Mouse (Mus musculus): Measurements from ENCODE around the gene Gdf2.

The Gdf2 gene

DNA sequence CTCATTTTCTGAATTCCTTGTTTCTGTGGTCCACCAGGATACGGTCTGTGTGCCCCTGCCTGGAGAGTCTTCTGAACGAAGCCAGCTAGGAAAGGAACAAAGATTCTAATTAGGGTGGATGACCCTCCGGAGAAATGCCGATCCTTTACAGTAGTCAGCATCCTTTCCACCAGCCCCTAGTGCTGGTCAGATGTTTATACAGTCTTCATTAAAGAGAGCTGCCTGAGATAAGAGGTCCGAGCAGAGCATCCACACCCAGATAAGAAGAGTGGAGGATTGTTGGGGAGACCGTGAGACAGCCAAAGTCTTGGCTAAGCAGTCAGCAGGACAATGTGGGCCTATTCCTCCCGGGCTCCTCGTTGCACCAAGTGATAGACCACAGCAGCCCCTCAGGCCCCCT, at the start of gene Gdf2:
Gene Gdf2 (plus strand): TSS at position 301 of the 400 bp plus-strand sequence.
- no peak for DNase-seq (ENCODE audit: low spot score in 2 of 2)

DNA sequence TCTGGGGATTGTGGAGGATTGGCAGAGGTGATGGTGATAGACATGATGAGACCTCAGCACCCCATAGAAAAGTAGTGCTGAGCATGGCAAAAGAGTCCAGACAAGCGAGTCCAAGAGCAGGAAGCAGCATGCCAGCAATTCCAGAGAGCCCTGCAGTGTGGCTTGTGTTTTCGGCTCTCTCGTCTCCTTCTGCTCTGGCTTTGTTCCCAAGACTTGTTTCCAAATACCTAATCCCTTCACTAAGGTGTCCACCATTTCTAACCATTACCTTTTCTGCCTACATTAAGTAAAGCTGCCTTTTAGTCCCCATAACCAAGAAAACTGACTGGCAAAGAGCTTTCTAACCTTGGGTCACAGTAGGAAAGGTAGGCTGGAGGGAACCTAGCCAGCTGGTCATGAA, 49.3 kb upstream of the Gdf2 start:
- DNase-seq (ENCODE audit: low spot score in 2 of 2) = no peak

DNA sequence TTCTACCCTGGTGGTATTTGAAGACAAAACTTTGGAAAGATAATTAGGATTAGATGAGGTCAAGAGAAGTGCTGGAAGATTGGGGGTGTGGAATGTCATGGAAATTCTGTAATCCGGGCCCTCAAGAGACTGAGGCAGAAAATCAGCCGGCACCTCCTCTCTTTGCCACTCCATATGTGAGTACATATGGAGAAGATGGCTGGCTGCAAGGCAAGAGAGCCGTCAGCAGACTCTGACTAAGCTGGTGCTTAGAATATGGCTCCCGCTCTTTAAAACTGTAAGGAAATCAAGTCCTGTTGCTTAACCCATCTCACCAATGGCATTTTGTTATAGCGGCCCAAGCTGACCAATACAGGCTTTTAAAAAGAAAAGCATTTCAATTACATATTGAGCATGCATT, 45.1 kb upstream of the Gdf2 start:
- no peak for DNase-seq (ENCODE audit: low spot score in 2 of 2)

DNA sequence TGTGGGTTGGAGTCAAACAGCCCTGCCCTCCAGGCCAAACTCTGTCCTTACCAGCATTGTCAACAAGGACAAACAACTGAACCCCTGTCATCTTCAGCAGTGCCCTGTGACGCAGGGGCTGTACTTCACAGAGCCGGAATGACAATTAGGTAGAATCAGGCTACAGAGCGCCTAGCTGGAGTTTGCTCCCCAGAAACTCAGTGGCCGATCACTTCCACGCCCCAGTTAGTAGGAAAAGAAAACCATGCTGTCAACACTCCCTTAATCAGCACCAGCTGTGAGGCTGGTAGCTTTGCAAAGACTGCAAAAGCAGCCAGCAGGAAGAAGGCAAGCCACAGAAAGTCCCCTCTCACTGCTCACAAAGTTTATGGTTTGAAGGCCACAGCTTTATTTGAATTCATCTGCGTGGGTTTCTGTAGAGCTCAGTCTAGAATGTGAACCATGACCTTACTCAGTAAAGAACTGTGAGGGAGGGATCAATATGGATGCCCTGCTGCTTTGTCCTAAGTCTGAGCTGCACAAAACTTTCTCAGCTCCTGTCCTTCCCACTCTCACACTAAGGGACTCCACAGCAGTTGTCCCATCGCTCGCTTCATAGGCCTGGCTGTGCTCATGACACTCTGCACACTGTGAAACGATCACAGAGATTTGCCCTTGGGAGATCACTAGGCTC, 44.1 kb upstream of the Gdf2 start:
- no peak for DNase-seq (ENCODE audit: low spot score in 2 of 2)

DNA sequence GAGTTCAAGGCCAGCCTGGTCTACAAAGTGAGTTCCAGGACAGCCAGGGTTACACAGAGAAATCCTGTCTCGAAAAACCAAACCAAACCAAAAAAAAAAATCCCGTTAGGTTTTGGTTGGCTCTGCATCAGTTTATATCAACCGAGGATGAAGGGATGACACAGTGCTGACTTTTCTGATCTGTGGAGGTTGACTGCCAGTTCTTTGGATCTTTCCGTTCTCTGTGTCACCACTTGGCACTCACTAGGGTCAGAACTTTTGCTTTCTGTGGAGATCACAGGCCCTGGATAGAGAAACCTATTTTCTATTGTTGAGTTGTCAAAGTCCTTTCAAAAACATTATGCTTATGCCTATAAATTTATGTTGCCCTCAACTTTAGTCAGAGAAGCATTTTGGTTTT, 38.1 kb upstream of the Gdf2 start:
- DNase-seq (ENCODE audit: low spot score in 2 of 2) = no peak

DNA sequence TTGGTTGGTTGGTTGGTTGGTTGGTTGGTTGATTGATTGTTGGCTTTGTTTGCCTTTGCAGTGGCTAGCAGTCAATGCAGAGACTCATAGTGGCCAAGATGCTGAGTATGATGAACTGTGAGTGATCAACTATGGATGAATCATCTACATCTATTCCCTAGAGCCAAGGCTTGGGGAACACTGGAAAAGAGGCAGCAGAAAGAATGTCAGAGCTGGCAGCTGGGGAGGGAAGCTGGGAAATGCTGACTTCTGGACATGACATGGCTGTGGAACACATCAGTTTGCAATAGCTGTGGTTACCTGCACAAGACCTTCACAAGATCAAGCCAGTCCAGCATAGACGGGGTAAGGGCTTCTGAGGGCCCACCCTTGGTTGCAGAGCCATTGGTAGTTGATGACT, 37.6 kb upstream of the Gdf2 start:
- no peak for DNase-seq (ENCODE audit: low spot score in 2 of 2)

DNA sequence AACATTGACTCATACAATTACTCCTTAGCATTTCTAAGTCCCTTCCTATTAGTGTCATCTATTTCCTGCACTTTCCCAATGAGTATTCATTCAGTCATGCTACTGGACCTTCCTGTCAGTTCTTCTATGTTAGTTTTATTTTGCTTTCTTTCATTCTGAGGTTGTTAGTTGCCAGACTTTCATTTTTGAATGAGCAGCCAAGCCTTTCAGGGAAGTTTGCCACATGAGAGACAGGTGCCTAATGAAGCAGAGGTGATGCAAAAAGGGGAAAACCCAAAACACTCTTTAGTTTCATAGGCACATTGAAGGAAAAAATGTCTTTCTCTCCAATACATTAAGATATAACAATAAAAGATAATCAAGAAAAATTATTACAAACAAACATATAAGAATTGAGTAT, 36.0 kb upstream of the Gdf2 start:
- DNase-seq (ENCODE audit: low spot score in 2 of 2) = no peak

DNA sequence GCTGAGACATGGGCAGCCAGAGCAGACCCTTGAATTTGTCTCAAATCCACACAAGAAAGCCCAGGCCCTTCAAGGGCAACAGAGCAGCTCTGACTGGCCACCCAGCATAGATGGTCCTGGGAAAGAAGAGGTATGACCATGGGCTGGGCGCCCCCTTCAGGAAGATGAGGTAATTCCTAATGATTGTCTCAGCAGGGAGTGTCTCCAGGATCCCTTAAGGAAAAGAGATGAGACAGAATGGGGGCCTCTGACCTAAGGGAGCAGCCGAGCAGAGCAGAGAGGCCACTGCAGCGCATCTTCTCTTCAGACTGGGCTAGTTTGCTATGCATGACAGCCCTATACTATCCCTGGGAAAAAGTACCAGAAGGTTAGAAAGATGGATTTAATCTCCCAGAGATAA, 27.1 kb upstream of the Gdf2 start:
- no peak for DNase-seq (ENCODE audit: low spot score in 2 of 2)

DNA sequence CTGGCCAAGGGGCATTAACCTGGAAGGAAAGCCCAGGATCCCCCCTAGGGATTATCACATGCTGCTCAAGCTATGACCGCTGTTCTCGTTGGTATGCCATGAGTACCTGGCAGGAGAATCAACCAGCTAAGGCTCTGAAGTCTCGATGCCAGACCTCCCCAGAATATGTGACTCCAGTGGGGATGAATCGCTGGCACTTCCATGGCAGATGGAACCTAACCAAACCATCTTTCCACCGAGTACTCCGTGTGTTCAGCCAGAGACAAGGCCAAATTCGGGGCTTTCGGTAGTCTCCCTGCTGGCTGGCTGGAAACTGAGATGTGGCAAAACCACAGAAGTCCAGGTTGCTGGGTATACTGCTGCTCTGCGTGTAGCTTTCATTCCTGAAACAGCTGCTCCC, 26.6 kb upstream of the Gdf2 start:
- DNase-seq (ENCODE audit: low spot score in 2 of 2) = no peak

DNA sequence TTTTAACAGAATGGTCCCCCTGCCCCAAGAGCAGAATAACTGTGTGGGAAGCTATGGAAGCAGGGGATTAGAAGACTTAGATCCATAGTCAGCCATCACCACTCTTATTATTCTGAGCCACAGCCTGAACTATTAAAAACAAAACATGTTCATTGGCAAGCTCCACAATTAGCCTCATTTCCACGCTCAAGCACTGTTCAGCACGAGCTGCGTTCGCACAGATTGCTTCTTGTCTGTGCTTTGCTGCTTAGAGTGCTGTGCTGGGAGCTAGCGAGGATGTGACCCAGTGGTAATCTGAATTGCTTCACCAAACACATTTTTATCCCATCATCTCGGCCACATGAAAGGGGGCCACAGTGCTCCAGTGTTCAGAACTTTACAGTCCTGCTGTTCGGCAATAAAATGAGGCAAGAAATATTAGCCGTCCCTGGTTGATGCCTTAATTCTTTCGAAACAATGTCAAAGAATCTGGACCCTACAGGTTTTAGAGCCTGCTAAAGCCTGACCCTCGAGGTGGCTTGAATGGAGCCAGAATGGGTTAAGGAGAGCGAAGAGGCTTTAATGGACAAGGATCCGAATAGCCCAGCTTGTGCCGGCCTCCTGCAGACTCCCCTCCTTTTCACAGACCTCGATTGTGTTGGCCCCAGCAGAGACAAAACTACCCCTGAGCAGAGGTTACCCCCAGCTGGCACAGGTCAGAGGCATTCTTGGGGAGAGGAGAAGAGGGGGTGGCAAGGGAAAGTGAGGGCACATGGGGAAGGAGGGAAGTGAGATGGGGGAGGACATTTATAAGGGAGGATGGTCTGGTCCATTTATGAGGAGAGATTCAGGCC, 19.9 kb upstream of the Gdf2 start:
- no peak for DNase-seq (ENCODE audit: low spot score in 2 of 2)

DNA sequence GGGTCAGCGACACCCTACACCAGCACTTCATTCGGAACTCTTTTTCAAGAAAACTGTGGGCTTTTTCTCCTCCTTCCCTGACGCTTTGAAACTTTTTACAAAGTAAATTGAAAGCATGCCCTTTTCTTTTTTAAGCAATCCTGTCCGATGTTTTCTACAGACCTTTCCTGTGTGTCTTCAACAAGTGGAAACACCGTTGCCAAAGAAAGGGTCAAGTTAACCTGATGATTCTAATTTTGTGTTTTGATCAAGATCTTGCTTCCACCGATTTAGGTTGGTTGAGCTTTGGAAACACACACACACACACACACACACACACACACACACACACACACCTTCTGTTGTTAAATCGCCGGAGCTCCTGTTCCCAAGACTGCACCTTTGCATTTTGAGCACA, 18.1 kb upstream of the Gdf2 start:
- no peak for DNase-seq (ENCODE audit: low spot score in 2 of 2)

DNA sequence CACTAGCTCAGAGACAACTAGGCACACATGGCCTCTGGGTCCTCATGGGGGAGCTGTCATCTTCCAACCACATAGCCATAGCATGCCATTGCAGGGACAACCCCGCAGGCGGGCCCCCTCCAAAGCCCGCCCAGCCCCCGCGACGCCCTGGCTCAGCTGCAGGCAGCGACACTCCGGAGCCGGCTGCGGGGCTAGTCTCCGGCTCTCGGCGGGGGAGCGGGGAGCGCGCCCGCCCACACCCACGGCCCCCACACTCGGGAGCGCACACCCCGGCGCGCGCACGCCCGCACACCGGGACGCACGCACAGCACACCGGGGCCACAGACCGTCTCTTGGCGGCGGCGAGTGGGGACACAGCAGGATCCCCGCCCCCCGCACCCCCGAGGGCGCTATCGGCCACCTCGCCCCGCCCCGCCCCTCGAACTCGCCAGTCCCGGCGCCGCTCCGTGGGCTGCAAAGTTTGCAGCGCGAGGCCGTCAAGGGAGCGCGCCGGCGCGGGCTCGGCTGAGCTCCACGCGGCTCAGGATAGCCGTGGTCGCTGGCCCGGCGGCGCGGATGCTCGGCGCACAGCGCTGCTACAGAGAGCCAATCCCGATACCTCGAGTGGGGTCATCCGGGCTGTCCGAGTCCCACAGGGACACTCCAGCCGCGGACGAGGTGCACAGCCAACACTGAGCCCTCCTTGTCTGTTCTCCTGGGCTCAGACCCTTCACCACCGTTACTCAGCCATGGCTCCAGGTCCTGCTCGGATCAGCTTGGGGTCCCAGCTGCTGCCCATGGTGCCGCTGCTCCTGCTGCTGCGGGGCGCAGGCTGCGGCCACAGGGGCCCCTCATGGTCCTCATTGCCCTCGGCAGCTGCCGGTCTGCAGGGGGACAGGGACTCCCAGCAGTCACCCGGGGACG, 17.4 kb upstream of the Gdf2 start, which contains the start of gene Gdf10:
Gene Gdf10 (plus strand): TSS at position 420 of the 903 bp plus-strand sequence.
- DNase-seq (ENCODE audit: low spot score in 2 of 2) = no peak

DNA sequence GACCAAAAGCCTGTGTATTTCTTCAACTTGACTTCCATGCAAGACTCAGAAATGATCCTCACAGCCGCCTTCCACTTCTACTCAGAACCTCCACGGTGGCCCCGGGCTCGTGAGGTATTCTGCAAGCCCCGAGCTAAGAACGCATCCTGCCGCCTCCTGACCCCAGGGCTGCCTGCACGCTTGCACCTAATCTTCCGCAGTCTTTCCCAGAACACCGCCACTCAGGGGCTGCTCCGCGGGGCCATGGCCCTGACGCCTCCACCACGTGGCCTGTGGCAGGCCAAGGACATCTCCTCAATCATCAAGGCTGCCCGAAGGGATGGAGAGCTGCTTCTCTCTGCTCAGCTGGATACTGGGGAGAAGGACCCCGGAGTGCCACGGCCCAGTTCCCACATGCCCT, 9.0 kb upstream of the Gdf2 start:
- no peak for DNase-seq (ENCODE audit: low spot score in 2 of 2)

DNA sequence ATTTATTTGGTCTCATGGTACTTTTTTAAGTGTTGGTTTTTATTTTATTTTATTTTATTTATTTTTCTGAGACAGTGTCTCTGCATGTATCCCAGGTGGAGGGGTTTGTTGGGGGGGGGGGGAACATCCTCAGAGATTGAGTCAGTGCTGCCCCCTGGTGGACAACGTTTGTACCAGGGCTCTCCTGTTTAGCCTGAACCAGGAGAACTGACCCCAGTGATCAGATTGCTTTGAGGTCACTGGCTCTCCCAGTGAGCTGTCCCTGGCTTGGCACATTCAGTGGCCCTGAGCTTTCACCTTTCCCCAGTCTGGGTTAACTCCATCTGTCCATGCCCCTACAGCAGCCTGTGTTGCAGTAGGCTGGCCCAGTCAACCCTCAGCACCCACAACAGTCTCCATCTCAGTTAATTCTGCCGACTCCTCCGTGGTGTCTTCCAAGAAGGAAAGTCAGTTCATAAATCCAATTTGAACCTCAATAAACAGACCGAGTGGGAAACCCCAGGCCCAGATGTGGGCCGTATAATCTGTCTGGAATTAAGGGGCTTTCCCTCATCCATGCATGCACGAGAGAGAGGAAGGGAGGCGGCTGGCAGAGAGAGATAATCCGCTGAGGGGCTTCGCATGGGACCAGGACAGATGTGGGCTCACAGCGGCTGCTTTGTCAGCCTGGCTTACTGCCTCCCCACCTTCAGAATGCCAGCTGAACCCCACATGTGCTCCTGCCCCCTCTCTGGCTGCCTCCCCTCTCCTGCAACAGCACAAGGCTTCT, 7.7 kb upstream of the Gdf2 start:
- no peak for DNase-seq (ENCODE audit: low spot score in 2 of 2)

DNA sequence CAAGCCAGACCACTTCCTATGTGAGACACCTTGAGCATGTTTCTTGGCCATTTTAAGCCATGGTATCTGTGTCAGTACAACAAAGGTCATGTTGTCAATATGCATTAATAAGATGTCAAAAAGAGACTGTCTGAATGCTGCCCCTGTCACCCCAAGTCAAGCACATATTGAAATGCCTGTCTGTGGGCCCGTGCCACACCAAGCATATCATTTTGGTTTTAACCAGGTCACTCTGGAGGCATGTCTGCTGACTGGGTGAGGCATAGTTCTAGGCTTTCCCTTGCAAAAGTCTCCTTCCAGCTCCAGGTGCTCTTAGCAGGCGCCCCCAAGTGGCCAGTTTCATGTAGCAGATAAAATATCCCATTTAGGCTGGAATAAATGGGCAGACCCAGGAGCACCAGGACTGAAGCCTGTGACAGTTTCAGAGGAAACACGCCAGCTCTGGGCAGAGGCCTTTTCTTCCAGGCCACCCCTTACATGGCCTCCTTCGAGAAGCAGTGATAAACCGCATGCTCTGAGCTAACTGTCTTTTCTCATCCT, 7.0 kb upstream of the Gdf2 start:
- no peak for DNase-seq (ENCODE audit: low spot score in 2 of 2)

DNA sequence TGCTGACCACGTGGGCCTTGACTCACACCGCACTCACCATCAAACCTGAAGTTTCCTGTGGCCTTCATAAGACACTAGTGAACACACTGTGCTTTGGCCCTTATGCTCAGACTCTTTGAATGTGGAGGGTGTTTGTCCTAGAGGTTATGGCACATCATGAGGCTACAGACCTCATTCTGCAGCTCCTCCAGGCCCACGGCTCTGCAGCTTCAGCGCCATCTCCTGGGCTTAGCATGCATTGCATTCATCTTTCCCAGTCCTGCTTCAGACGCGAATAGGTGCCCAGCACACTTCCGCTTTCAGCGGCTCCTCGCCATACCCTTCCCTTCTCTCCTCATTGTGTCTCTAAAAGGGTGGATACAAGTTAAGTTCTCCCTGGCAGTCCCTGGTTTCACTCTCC, 1.7 kb upstream of the Gdf2 start:
- no peak for DNase-seq (ENCODE audit: low spot score in 2 of 2)

DNA sequence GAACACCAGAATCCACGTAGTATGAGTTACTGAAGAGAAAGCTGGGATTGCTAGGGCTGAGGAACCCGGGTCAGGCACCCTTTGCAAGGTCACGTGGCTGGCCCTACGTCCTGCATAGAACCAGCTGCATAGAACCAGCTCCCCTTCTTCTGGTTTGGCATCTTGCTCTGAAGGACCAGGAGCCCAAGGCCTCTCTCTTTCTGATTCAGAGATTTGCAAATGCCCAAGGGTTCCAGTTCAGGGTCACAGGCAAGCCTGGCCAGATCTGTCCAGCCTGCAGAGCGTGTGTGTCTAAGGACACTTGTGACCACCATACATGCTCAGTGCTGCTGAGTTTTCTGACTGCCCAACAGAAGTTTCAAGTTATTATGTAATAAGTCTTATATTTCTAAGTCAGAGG, 1.4 kb downstream of the Gdf2 start:
- no peak for DNase-seq (ENCODE audit: low spot score in 2 of 2)

DNA sequence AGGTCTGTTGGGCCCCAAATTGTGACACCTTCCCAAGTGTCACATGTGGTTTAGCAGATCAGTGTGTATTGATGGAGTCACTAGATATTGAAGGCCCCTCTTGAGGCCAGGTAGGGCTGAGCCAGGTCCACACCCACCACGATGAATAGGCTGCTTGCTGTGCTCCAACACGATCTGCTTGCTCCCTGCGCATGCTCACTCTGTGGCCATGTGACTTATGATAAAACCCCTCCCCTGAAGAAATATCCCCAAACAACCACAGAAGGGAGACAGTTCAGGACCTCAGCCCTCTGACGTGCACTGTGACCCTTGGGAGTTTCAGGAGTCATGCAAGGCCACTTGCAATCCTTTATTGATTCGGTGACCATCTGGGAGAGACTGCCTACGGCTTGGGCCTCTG, 5.3 kb downstream of the Gdf2 start:
- DNase-seq (ENCODE audit: low spot score in 2 of 2) = no peak

DNA sequence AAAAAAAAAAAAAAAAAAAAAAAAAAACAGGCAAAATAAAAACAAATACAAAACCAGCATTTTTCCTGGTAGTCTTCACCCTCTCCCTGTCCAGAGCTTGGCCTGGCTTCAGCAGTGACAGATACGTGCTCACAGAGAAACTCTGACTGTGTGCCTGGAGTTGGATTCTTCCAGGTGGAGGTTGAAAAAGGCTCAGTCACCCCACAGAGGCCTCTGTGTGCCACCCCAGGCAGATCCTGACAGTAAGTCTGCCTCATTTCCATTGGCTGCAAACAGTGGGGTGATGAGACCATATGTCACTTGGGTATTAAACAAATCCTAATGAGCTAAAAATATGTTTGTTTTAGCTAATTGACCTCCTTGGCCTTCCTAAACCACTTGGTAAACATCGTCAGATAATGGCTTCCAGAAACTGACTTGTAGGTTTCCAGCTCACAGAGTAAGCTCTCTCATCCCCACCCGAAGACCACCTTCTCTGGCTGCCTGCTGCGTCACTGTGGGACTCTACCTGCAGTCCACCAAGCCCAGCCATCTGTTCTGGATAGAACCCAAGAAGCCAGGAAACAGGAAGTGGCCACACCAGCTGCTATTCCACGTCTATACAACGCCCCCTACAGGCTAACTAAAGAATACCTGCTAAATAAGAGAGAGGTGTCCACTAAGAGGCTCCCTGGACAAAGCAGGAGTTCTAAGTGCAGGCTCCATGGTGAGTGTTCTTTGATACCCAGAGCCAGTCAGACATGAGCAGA, 11.6 kb downstream of the Gdf2 start:
- no peak for DNase-seq (ENCODE audit: low spot score in 2 of 2)

DNA sequence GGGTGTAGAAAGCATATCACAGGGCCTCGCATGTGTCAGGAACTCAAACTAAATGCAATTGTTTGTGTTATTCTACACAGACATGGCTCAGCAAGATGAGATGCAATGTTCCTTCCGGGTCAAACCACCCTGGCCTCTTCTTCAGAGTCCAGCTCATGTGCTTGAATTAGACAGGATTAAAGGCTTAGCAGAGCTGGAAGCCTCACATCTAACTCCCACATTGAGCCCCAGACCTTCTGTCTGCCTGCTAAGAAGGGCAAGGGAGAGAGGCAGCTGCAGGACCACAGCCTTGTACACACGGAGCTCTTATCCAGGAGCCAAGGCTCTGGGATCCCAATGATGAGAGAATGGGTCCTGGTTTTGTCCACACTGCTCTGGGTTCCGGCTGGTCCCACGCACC, 12.9 kb downstream of the Gdf2 start, which contains the start of gene Rbp3:
Gene Rbp3 (plus strand): TSS at position 243 of the 400 bp plus-strand sequence.
- no peak for DNase-seq (ENCODE audit: low spot score in 2 of 2)

DNA sequence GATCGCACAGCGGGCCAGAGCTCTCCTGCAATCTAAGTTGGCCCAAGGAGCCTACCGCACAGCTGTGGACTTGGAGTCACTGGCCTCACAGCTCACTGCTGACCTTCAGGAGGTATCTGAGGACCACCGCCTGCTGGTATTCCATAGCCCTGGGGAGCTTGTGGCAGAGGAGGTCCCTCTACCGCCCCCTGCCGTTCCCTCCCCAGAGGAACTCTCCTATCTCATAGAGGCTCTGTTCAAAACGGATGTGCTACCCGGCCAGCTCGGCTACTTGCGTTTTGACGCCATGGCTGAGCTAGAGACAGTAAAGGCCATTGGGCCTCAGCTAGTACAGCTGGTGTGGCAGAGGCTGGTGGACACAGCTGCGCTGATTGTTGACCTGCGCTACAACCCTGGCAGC, 15.2 kb downstream of the Gdf2 start:
- no peak for DNase-seq (ENCODE audit: low spot score in 2 of 2)
